Comparison of ENCODE assay signal across 8 mouse cellular contexts in the genomic region with DNA sequence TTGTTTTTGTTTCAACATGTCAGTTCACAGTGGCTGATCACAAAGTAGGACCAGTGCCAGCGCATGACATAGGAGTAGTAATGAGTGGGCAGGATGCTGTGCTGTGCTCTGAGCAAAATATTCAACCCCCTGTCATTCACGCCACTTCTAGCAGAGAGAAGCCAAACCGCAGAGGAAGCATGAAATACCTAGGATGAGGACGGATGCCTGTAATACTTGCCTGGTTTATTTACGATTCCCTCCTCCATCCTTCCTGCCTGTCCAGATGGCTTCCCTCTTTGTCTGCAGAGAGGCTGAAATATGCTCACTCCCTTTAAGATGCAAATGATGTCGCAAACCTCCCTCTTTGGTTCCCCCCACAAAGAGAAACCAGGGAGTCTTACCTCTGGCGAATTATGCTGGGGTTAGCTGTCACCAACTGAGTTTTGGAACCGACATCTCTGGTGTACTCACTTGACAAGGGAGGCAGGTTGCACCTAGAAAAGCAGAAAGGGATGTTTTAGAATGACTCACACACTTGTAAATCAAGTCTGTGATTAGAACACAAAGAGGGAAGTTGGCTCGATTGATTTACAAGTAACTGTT.
A peak's percentile ranks its signal among the peaks of the same experiment; 100 is the strongest.
DNase-seq lines count a peak whose midpoint lies in the region; ATAC-seq and TF ChIP-seq lines count a peak whose summit lies in the region.

No protein-coding gene starts in this region.

- H3K9ac ChIP-seq in forebrain, embryonic 11.5 days (ENCODE audit: low read length), result peak overlapping the region; percentile 17; the same call in 1 of the 2 replicates

- H3K27ac ChIP-seq in forebrain, embryonic 11.5 days (ENCODE audit: low read depth, low read length), result peak overlapping the region; percentile 69

- no peaks in the 10 kb centered on the region for H3K27me3 ChIP-seq in forebrain, embryonic 11.5 days (ENCODE audit: control insufficient read depth, insufficient read depth, low read length)

- ATAC-seq in forebrain, embryonic 11.5 days (replicated peaks; ENCODE audit: low FRiP score), result peak; percentile 81

- peaks cover 5% of the 10 kb centered on the region; the same call in 1 of the 2 replicates for H3K4me1 ChIP-seq in forebrain, embryonic 11.5 days (replicated peaks; ENCODE audit: control insufficient read depth, insufficient read depth, low read length)

- 23% methylated on average over 9 of the region's 9 CpGs for WGBS in forebrain, embryonic 11.5 days

- DNase-seq in left cerebral cortex, adult 18-20 months (ENCODE audit: low spot score in 2 of 2), result peak; percentile 20 to 42
- DNase-seq in left cerebral cortex, adult 11 months (ENCODE audit: low spot score), result no peak
- DNase-seq in brain, embryonic 14.5 days (ENCODE audit: low read depth), result peak; percentile 93
- DNase-seq in forebrain, embryonic 11.5 days (ENCODE audit: low spot score), result no peak
- peak; percentile 61 for DNase-seq in layer of hippocampus, adult 9-11 months
- peak; percentile 57 for DNase-seq in neural tube, embryonic 10.5 days (ENCODE audit: extremely low spot score, low spot score)
- no peak for DNase-seq in testis, postnatal 10 days (ENCODE audit: low spot score)
- no peak for DNase-seq in urinary bladder, postnatal 4 days (ENCODE audit: low spot score in 2 of 2)

- no peak overlapping the region for H3K4me3 ChIP-seq in forebrain, embryonic 11.5 days (ENCODE audit: low read depth, low read length)

- no peaks in the 10 kb centered on the region for H3K9me3 ChIP-seq in forebrain, embryonic 11.5 days (ENCODE audit: control insufficient read depth, low read length)

- H3K36me3 ChIP-seq in forebrain, embryonic 11.5 days (ENCODE audit: control insufficient read depth, insufficient read depth, low read length), result no peaks in the 10 kb centered on the region

- no peak for TF ChIP-seq POLR2A in brain, embryonic 14.5 days (IDR thresholded peaks at IDR 0.05; ENCODE audit: borderline replicate concordance, extremely low read depth, insufficient read depth, insufficient read length, poor library complexity, severe bottlenecking)

- peak overlapping the region; percentile 15; the same call in 1 of the 2 replicates for H3K4me2 ChIP-seq in forebrain, embryonic 11.5 days (ENCODE audit: low read depth, low read length, severe bottlenecking)

- TF ChIP-seq CTCF in brain, embryonic 14.5 days (IDR thresholded peaks at IDR 0.05; ENCODE audit: borderline replicate concordance, extremely low read depth, insufficient read depth, insufficient read length), result no peak

Comparison
In these comparisons a context has a peak if more than half of its experiments do, and no peak if none do; other contexts are left out.
1. DNase-seq: peak in left cerebral cortex, adult 18-20 months (2 of 2), brain, embryonic 14.5 days (single experiment), layer of hippocampus, adult 9-11 months (single experiment) and neural tube, embryonic 10.5 days (single experiment); none in left cerebral cortex, adult 11 months (single experiment), forebrain, embryonic 11.5 days (single experiment), testis, postnatal 10 days (single experiment) and urinary bladder, postnatal 4 days (0 of 2).